ENCODE assay signal across 13 mouse cellular contexts in genomic region chr5:22757261-22757660, GRCm38 (mm10). TPM values are rescaled to one million over a fixed set of nuclear protein-coding genes. Genes with fewer than 3 reads are reported as not detected.
DNase-seq lines count a peak whose midpoint lies in the region; ATAC-seq and TF ChIP-seq lines count a peak whose summit lies in the region.
"Had no signal": no experiment of that assay in that cellular context is flagged by ENCODE, and none has a peak within 500 bp of the region (broad histone marks: within the 10 kb centered on the region; RNA-seq: fewer than 3 reads in every experiment).

No protein-coding gene starts in this region.

- no peak overlapping the region for H3K27ac ChIP-seq in kidney, postnatal 0 days
- no peak overlapping the region for H3K27ac ChIP-seq in midbrain, embryonic 14.5 days (replicated peaks; ENCODE audit: low read depth, low read length)
- no peak overlapping the region for H3K27ac ChIP-seq in midbrain, embryonic 16.5 days (ENCODE audit: low read length)
- H3K27ac ChIP-seq: forebrain, embryonic 10.5 days; liver, embryonic 12.5 days had no signal

- 45% methylated on average over 3 of the region's 3 CpGs for WGBS in kidney, postnatal 0 days
- 46% methylated on average over 3 of the region's 3 CpGs for WGBS in midbrain, embryonic 14.5 days
- WGBS in midbrain, embryonic 16.5 days, result 37% methylated on average over 3 of the region's 3 CpGs

- peak; percentile 25 for DNase-seq in embryo, embryonic 10 days (ENCODE audit: low spot score)
- DNase-seq in embryo, embryonic 9.5 days (ENCODE audit: extremely low spot score), result no peak
- DNase-seq in kidney, postnatal 0 days (ENCODE audit: low spot score), result no peak
- DNase-seq in kidney, adult 18-20 months, result no peak
- peak; percentile 39 for DNase-seq in midbrain, embryonic 14.5 days
- DNase-seq in right cerebral cortex, adult 2 months (ENCODE audit: low spot score in 2 of 2), result no peak
- no peak for DNase-seq in urinary bladder, adult 2 months (ENCODE audit: low spot score)
- DNase-seq: B cell, adult 2 months; gastrocnemius, postnatal 10 days had no signal

- H3K36me3 ChIP-seq in kidney, postnatal 0 days (ENCODE audit: insufficient read depth, low read length), result no peaks in the 10 kb centered on the region
- H3K36me3 ChIP-seq in midbrain, embryonic 14.5 days (ENCODE audit: control insufficient read depth, insufficient read depth, low read length), result no peaks in the 10 kb centered on the region
- no peaks in the 10 kb centered on the region for H3K36me3 ChIP-seq in midbrain, embryonic 16.5 days (ENCODE audit: control insufficient read depth, insufficient read depth, low read length)
- H3K36me3 ChIP-seq: forebrain, embryonic 10.5 days; liver, embryonic 12.5 days had no signal

- no peak for ATAC-seq in kidney, postnatal 0 days (replicated peaks; ENCODE audit: low FRiP score, low read depth)
- no peak for ATAC-seq in midbrain, embryonic 14.5 days (ENCODE audit: low FRiP score, low TSS enrichment)
- no peak for ATAC-seq in midbrain, embryonic 16.5 days
- ATAC-seq: liver, embryonic 12.5 days had no signal

- no peaks in the 10 kb centered on the region for H3K4me1 ChIP-seq in kidney, postnatal 0 days (replicated peaks; ENCODE audit: insufficient read depth, low read length)
- H3K4me1 ChIP-seq in midbrain, embryonic 14.5 days (ENCODE audit: control insufficient read depth, insufficient read depth, low read length), result no peaks in the 10 kb centered on the region
- H3K4me1 ChIP-seq in midbrain, embryonic 16.5 days (ENCODE audit: control insufficient read depth, insufficient read depth, low read length), result no peaks in the 10 kb centered on the region
- H3K4me1 ChIP-seq: forebrain, embryonic 10.5 days; liver, embryonic 12.5 days; megakaryocyte, embryonic 14.5 days had no signal

- H3K9ac ChIP-seq in kidney, postnatal 0 days (ENCODE audit: low read depth, low read length), result no peak overlapping the region
- H3K9ac ChIP-seq in midbrain, embryonic 14.5 days (replicated peaks; ENCODE audit: low read length), result no peak overlapping the region
- H3K9ac ChIP-seq in midbrain, embryonic 16.5 days (ENCODE audit: low read depth, low read length), result no peak overlapping the region
- H3K9ac ChIP-seq: liver, embryonic 12.5 days had no signal

- H3K9me3 ChIP-seq in kidney, postnatal 0 days (replicated peaks; ENCODE audit: low read length), result no peaks in the 10 kb centered on the region
- H3K9me3 ChIP-seq in midbrain, embryonic 14.5 days (ENCODE audit: control insufficient read depth, low read length), result no peaks in the 10 kb centered on the region
- H3K9me3 ChIP-seq in midbrain, embryonic 16.5 days (replicated peaks; ENCODE audit: control insufficient read depth, low read length, poor library complexity, severe bottlenecking), result no peaks in the 10 kb centered on the region
- H3K9me3 ChIP-seq: forebrain, embryonic 10.5 days; liver, embryonic 12.5 days; megakaryocyte, embryonic 14.5 days had no signal

- H3K4me3 ChIP-seq in kidney, postnatal 0 days (replicated peaks; ENCODE audit: low read depth, low read length), result no peak overlapping the region
- H3K4me3 ChIP-seq in midbrain, embryonic 14.5 days (replicated peaks; ENCODE audit: low read depth, low read length), result no peak overlapping the region
- H3K4me3 ChIP-seq in midbrain, embryonic 16.5 days (ENCODE audit: low read depth, low read length), result no peak overlapping the region
- H3K4me3 ChIP-seq: forebrain, embryonic 10.5 days; liver, embryonic 12.5 days; megakaryocyte, embryonic 14.5 days had no signal

- TF ChIP-seq CTCF in kidney, postnatal 0 days (IDR thresholded peaks at IDR 0.05; ENCODE audit: low read depth), result peak; percentile 64

- H3K27me3 ChIP-seq in kidney, postnatal 0 days (ENCODE audit: insufficient read depth, low read length), result no peaks in the 10 kb centered on the region
- H3K27me3 ChIP-seq in midbrain, embryonic 14.5 days (ENCODE audit: control insufficient read depth, insufficient read depth, low read length), result no peaks in the 10 kb centered on the region
- no peaks in the 10 kb centered on the region for H3K27me3 ChIP-seq in midbrain, embryonic 16.5 days (ENCODE audit: control insufficient read depth, insufficient read depth, low read depth, low read length)
- H3K27me3 ChIP-seq: liver, embryonic 12.5 days; megakaryocyte, embryonic 14.5 days had no signal

- H3K4me2 ChIP-seq in kidney, postnatal 0 days (ENCODE audit: low read length), result no peak overlapping the region
- H3K4me2 ChIP-seq in midbrain, embryonic 14.5 days (ENCODE audit: low read length), result no peak overlapping the region
- H3K4me2 ChIP-seq in midbrain, embryonic 16.5 days (ENCODE audit: low read length), result no peak overlapping the region
- H3K4me2 ChIP-seq: liver, embryonic 12.5 days had no signal

RNA-seq across cellular contexts. Expression of gene Lhfpl3, which starts 11.4 kb away (rescaled TPM):
- 0.84 and 1.3 TPM in 2 replicates for polyA plus RNA-seq in kidney, postnatal 0 days (2015; fragmentation: Nextera tagmentation; extraction: Ambion mirVana)
- 15.5 and 20.7 TPM in 2 replicates for polyA plus RNA-seq in midbrain, embryonic 14.5 days (2014; fragmentation: Nextera tagmentation; extraction: Ambion mirVana)
- 26.5 and 33.6 TPM in 2 replicates for polyA plus RNA-seq in midbrain, embryonic 16.5 days (2015; fragmentation: Nextera tagmentation; extraction: Ambion mirVana)
- 0.04 and 0.08 TPM in 2 replicates for polyA plus RNA-seq in urinary bladder, adult 2 months (2012; rRNA removed)

Comparison
In these comparisons a context has a peak if more than half of its experiments do, and no peak if none do; other contexts are left out.
1. DNase-seq: peak in embryo, embryonic 10 days (single experiment) and midbrain, embryonic 14.5 days (single experiment); none in embryo, embryonic 9.5 days (single experiment), kidney, postnatal 0 days (single experiment), kidney, adult 18-20 months (single experiment), right cerebral cortex, adult 2 months (0 of 2) and urinary bladder, adult 2 months (single experiment).